Mouse (Mus musculus) C2C12 (cell line): Measurements from ENCODE around the gene Gtf2h1.

Source experiments
- CEBPB ChIP-seq: IDR thresholded peaks from one replicate; pipeline ENCODE4 v1.6.1; 2011; ENCODE audit warnings: low read depth, mild to moderate bottlenecking, control low read depth, moderate library complexity
- CTCF ChIP-seq: IDR thresholded peaks from one replicate; pipeline ENCODE4 v1.5.1; 2011; ENCODE audit not compliant: control insufficient read depth, insufficient read depth, insufficient read length
- MAX ChIP-seq: IDR thresholded peaks from one replicate; pipeline ENCODE4 v1.6.1; 2011; ENCODE audit warnings: mild to moderate bottlenecking, control low read depth
- MYOD1 ChIP-seq: IDR thresholded peaks from one replicate; pipeline ENCODE4 v1.6.1; 2011; ENCODE audit warnings: low read depth; ENCODE audit not compliant: control insufficient read depth, insufficient read length
- MYOG ChIP-seq: IDR thresholded peaks from one replicate; pipeline ENCODE4 v1.6.1; 2011; ENCODE audit not compliant: control insufficient read depth, insufficient read length; ENCODE audit errors: extremely low read depth
- USF1 ChIP-seq: IDR thresholded peaks from one replicate; pipeline ENCODE4 v1.6.1; 2011; ENCODE audit warnings: low read depth, mild to moderate bottlenecking, control low read depth, moderate library complexity

- TF ChIP-seq CTCF (no peak), USF1 (no peak), MAX (no peak), MYOD1 (no peak), CEBPB (no peak), MYOG (no peak)
Measured at GRCm38 (mm10) chr7:46849287-46849686, 53.4 kb downstream of the Gtf2h1 start.
